Mouse (Mus musculus) hindbrain, embryonic 15.5 days (tissue): ENCODE measurements at regions not wholly inside any gene's neighbourhood (a gene's known extent, or its start where the extent isn't known, plus 50 kb on each side); places are given as distances from the start of the nearest gene placed in this dataset.

ENCODE experiments used
- ATAC-seq: fragments of 200-750 bp; cut with Nextera tagmentation; 2 replicates; pipeline ENCODE4 v1.8.0; 2017; ENCODE audit warnings: low read depth, moderate number of reproducible peaks, moderate TSS enrichment; ENCODE audit not compliant: low FRiP score
- H3K27ac ChIP-seq: fragments of 300-500 bp; sonication (generic); replicated peaks from 2 replicates; pipeline ENCODE4 v1.5.1; 2015; ENCODE audit warnings: mild to moderate bottlenecking, inconsistent platforms
- H3K27me3 ChIP-seq: fragments of 300-500 bp; sonication (generic); 2 replicates; pipeline ENCODE4 v1.6.1; 2015; ENCODE audit warnings: control low read depth, inconsistent platforms
- H3K36me3 ChIP-seq: fragments of 300-500 bp; sonication (generic); 2 replicates; pipeline ENCODE4 v1.6.1; 2015; ENCODE audit warnings: control low read depth, inconsistent platforms
- H3K4me1 ChIP-seq: fragments of 300-500 bp; sonication (generic); replicated peaks from 2 replicates; pipeline ENCODE4 v1.6.1; 2015; ENCODE audit warnings: control low read depth, inconsistent platforms
- H3K4me2 ChIP-seq: fragments of 300-500 bp; sonication (generic); 2 replicates; pipeline ENCODE4 v1.6.1; 2015; ENCODE audit warnings: moderate library complexity, mild to moderate bottlenecking, inconsistent platforms
- H3K4me3 ChIP-seq: fragments of 300-500 bp; sonication (generic); 2 replicates; pipeline ENCODE4 v1.5.1; 2015; ENCODE audit warnings: mild to moderate bottlenecking, inconsistent platforms
- H3K9ac ChIP-seq: fragments of 300-500 bp; sonication (generic); 2 replicates; pipeline ENCODE4 v1.6.1; 2015; ENCODE audit warnings: inconsistent platforms
- H3K9me3 ChIP-seq: fragments of 300-500 bp; sonication (generic); 2 replicates; pipeline ENCODE4 v1.6.1; 2016; ENCODE audit warnings: control low read depth, inconsistent platforms
- WGBS: fragments of 180-500 bp; shearing (Covaris S2); methylation state at CpG from one replicate; pipeline ENCODE4 v1.1.7; 2015; 5-methylcytosine and 5-hydroxymethylcytosine counted together

- no peak overlapping the region for H3K27ac ChIP-seq
- no peaks in the 10 kb centered on the region for H3K27me3 ChIP-seq
- H3K4me3 ChIP-seq = no peak overlapping the region
- no peaks in the 10 kb centered on the region for H3K9me3 ChIP-seq
- ATAC-seq = no peak
- H3K36me3 ChIP-seq = no peaks in the 10 kb centered on the region
- WGBS = 64% methylated on average over 8 of the region's 8 CpGs
- H3K4me1 ChIP-seq = no peaks in the 10 kb centered on the region
- H3K9ac ChIP-seq = no peak overlapping the region
- H3K4me2 ChIP-seq = no peak overlapping the region
Observed at GRCm38 (mm10) chr13:80334865-80335655, 548.1 kb upstream of the Arrdc3 start.

DNA sequence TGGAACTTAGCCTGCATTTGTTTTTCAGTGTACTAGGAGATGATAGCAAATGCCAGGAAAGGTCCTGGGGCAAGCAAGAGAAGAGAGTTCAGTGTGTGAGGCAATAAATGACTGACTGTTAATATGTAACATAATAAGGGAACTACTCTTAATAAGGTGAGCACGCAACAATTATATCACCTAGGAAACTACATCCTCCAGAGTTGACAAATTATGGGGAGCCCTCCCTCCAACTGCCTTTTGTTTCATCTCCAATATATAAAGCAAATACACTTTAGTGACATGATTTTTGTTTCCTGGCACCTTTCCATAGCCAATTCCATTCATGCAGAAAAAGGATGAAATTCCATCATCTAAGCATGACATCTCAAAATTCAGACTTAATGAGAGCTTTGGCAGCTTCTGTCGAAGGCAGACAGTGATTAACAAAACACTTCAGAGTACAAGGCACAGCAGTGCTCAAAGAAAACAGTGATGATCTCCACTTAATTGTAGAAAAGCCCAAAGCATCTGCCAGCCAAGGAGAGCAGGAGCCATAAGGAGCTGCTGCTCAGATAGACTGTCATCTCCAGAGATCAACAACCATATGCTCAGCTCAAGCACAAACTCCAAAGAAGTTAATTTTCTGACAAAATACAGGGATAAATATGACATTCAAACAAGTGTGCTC is 536.1 kb upstream of the Arrdc3 start:
- no peak overlapping the region for H3K4me3 ChIP-seq
- no peaks in the 10 kb centered on the region for H3K36me3 ChIP-seq
- ATAC-seq = peak; percentile 79
- H3K4me1 ChIP-seq = 0 out of 2 replicates have a peak, but pooled peaks cover 4% of the 10 kb centered on the region
- 28% methylated on average over 2 of the region's 2 CpGs for WGBS
- no peak overlapping the region for H3K9ac ChIP-seq
- H3K27ac ChIP-seq = no peak overlapping the region
- no peak overlapping the region for H3K4me2 ChIP-seq
- H3K27me3 ChIP-seq = no peaks in the 10 kb centered on the region
- no peaks in the 10 kb centered on the region for H3K9me3 ChIP-seq

GRCm38 (mm10) chr13:80365964-80366363 is 517.2 kb upstream of the Arrdc3 start:
- Histone ChIP-seq H3K9ac (no peak overlapping the region), H3K4me2 (no peak overlapping the region), H3K4me3 (no peak overlapping the region), H3K27ac (no peak overlapping the region), H3K9me3 (no peaks in the 10 kb centered on the region), H3K4me1 (no peaks in the 10 kb centered on the region), H3K36me3 (no peaks in the 10 kb centered on the region), H3K27me3 (no peaks in the 10 kb centered on the region)
- ATAC-seq = no peak
- WGBS = 90% methylated on average over 2 of the region's 2 CpGs

GRCm38 (mm10) chr13:80370491-80370890 is 512.7 kb upstream of the Arrdc3 start:
- WGBS = 74% methylated on average over 1 of the region's 1 CpGs
- H3K9me3 ChIP-seq = no peaks in the 10 kb centered on the region
- H3K9ac ChIP-seq = no peak overlapping the region
- H3K36me3 ChIP-seq = no peaks in the 10 kb centered on the region
- ATAC-seq = no peak
- H3K4me2 ChIP-seq = no peak overlapping the region
- H3K27ac ChIP-seq = no peak overlapping the region
- H3K27me3 ChIP-seq = no peaks in the 10 kb centered on the region
- H3K4me1 ChIP-seq = no peaks in the 10 kb centered on the region
- no peak overlapping the region for H3K4me3 ChIP-seq

- Histone ChIP-seq H3K27ac (no peak overlapping the region), H3K4me3 (no peak overlapping the region), H3K9ac (no peak overlapping the region), H3K4me2 (no peak overlapping the region), H3K27me3 (no peaks in the 10 kb centered on the region), H3K36me3 (no peaks in the 10 kb centered on the region), H3K9me3 (no peaks in the 10 kb centered on the region), H3K4me1 (no peaks in the 10 kb centered on the region)
- ATAC-seq = no peak
- 56% methylated on average over 4 of the region's 4 CpGs for WGBS
Observed at GRCm38 (mm10) chr13:80381280-80381965, 501.8 kb upstream of the Arrdc3 start.

DNA sequence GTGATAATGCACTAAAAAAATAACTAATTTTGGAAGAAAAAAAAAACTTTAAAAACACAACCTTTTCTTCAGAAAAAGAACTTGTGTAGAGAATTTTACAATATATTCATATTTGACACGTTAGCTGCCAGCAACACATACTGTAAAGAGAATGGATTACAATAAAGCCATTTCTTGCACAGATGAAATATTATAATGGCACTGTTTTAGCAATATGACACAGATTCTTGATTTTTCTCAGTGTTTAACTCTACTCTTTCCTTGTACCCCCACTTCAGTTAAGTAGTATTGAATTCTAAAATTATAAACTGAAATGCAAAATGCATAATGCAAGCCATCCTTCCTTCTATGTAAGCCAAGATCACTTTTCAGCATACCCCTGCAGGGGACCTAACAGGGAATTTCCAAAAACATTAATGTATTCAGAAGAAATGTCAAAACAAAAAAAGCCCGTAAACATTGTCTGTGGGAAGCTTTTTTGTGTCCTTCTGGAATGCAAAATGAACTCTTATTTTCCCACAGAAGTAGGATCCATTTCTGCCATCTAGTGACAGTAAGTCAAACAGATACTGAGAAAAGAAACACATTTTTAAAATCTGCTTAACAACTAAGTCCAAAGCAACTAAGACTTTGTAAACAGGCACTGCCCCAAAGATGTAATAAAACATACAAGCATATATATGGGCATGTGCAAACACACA is 501.1 kb upstream of the Arrdc3 start:
- Histone ChIP-seq H3K4me3 (no peak overlapping the region), H3K9me3 (no peaks in the 10 kb centered on the region), H3K4me2 (no peak overlapping the region), H3K4me1 (no peaks in the 10 kb centered on the region), H3K36me3 (no peaks in the 10 kb centered on the region), H3K27ac (no peak overlapping the region), H3K9ac (no peak overlapping the region), H3K27me3 (no peaks in the 10 kb centered on the region)
- no peak for ATAC-seq
- WGBS = 45% methylated on average over 2 of the region's 2 CpGs

GRCm38 (mm10) chr13:80408928-80409327 is 474.3 kb upstream of the Arrdc3 start:
- Histone ChIP-seq H3K36me3 (no peaks in the 10 kb centered on the region), H3K27ac (no peak overlapping the region), H3K27me3 (no peaks in the 10 kb centered on the region), H3K9ac (no peak overlapping the region), H3K4me2 (no peak overlapping the region), H3K9me3 (no peaks in the 10 kb centered on the region), H3K4me3 (no peak overlapping the region), H3K4me1 (no peaks in the 10 kb centered on the region)
- ATAC-seq = no peak

DNA sequence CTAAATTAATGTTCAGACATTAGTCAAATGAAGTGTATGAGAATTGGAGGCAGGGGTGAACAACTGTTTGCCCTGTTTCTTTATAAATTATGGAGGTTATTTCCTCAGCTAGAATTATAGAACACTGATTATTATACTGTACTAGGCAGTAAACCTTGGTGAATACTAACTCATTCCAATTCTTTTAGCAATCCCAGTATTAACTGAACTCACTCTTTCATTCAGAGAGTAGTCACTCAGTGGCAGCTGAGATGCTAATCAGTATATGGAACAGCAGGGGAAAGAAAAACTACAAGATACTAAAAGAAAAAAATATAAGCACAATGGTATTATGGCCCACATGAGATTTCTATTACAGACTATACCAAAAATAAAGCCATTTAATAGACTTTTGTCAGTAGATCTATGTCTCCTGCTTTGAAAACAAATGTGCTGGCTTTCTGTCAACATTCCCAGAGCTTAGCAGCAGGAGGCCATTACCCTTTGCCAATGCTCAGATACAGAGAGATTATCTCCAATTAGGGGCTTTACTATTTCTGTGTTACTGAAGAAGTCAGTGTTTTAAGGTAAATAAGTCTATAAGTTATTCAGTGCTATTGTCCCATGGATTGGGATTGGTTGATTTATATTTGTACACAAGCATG is 473.3 kb upstream of the Arrdc3 start:
- Histone ChIP-seq H3K36me3 (no peaks in the 10 kb centered on the region), H3K9me3 (no peaks in the 10 kb centered on the region), H3K9ac (no peak overlapping the region), H3K4me2 (no peak overlapping the region), H3K4me3 (no peak overlapping the region), H3K27ac (no peak overlapping the region), H3K4me1 (no peaks in the 10 kb centered on the region), H3K27me3 (no peaks in the 10 kb centered on the region)
- 0 out of 2 replicates have a peak, but pooled peaks have one; percentile 8 for ATAC-seq

DNA sequence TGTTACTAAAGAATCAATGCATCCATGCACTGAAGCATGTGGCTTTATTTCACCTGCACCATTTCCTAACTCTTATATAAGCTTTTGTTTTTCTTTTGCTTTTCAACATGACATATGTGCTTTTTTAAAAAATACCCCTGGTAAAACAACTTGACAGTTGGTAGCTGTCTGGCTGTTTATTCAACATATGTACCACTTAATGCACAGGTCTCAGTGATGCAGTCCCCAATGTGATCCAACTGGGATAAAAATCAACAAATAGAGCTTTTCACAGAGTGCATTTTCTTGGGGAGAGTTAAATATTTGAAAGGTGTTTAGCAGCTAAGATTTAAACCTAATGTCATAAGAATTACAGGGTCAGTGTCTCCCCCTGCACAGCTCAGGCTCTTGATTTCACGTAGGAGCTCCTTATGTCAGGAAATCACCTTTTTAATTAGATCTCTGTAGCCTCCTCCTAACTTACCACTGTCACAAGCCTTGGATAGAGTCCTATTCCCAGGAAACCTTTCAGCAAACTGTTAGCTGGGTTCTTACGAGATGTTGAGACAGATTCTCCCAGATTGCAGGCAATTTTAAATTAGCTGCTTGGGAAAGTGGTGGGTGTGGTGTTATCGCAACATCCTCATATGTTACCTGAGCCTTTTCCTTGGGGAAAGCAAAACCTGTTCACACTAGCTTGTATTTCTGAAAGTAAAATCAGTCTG is 464.6 kb upstream of the Arrdc3 start:
- no peaks in the 10 kb centered on the region for H3K9me3 ChIP-seq
- H3K27me3 ChIP-seq = no peaks in the 10 kb centered on the region
- no peak overlapping the region for H3K27ac ChIP-seq
- H3K4me2 ChIP-seq = no peak overlapping the region
- ATAC-seq = no peak
- WGBS = 68% methylated on average over 3 of the region's 3 CpGs
- H3K9ac ChIP-seq = no peak overlapping the region
- no peaks in the 10 kb centered on the region for H3K36me3 ChIP-seq
- no peak overlapping the region for H3K4me3 ChIP-seq
- no peaks in the 10 kb centered on the region for H3K4me1 ChIP-seq

GRCm38 (mm10) chr13:80420341-80420740 is 462.8 kb upstream of the Arrdc3 start:
- H3K4me3 ChIP-seq = no peak overlapping the region
- no peaks in the 10 kb centered on the region for H3K9me3 ChIP-seq
- H3K4me1 ChIP-seq = no peaks in the 10 kb centered on the region
- no peak overlapping the region for H3K27ac ChIP-seq
- no peaks in the 10 kb centered on the region for H3K27me3 ChIP-seq
- H3K9ac ChIP-seq = no peak overlapping the region
- 85% methylated on average over 2 of the region's 2 CpGs for WGBS
- H3K36me3 ChIP-seq = no peaks in the 10 kb centered on the region
- no peak for ATAC-seq
- H3K4me2 ChIP-seq = no peak overlapping the region
